Mouse (Mus musculus): ENCODE results near the gene Krt15.

DNA sequence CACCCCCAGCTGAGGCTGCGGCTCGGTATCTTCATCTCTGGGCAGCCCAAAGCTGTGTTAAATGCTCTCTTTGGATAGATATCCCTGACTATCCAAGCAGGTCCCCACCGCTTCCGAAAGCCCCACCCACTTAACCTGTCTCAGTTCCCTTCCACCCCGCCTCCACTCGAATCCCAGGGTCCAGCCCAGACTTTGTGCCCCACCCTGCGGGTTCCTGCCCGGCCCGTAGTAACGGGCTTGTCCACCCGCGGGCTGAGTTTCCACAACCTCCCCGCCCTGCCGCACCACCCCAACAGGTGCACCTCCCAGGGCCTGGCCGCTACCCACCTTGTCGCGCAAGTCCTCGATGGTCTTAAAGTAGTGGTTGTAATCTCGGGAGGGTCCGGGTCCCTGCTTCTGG, 9.4 kb upstream of the Krt15 start:
- TF ChIP-seq CTCF (IDR thresholded peaks at IDR 0.05; ENCODE audit: borderline replicate concordance, extremely low read depth, insufficient read depth, insufficient read length) (no peak), POLR2A (IDR thresholded peaks at IDR 0.05; ENCODE audit: borderline replicate concordance, extremely low read depth, insufficient read depth, insufficient read length, poor library complexity, severe bottlenecking) (no peak)

All from brain, embryonic 14.5 days (tissue).